Mouse (Mus musculus) left cerebral cortex, postnatal 25 days (tissue): Measurements from ENCODE around the gene Vmn1r21. TPM values are rescaled to one million over a fixed set of nuclear protein-coding genes. Genes with fewer than 3 reads are reported as not detected.
A peak's percentile ranks its signal among the peaks of the same experiment; 100 is the strongest.
"Not testable (repeated sequence)": the region's sequence is repeated elsewhere in the genome, so short reads cannot be mapped to it uniquely, and the experiment has no call there.

ENCODE experiments used
- DNase-seq, 2 experiments: peaks; one replicate each; pipeline ENCODE4 v3.0.0; 2022; ENCODE audit warnings: low spot score in 2 of 2, mixed read lengths in 1 of 2
- intact Hi-C: fragments of 180-260 bp; cut with DNase I; formaldehyde crosslinking; loops from one replicate; pipeline ENCODE4 v1.15.1; 2025
- total RNA-seq, 2 experiments: library from RNA; stranded (reverse); gene quantifications; 2 replicates each; pipeline ENCODE4 v1.2.3; 2021

The Vmn1r21 gene
- not detected for total RNA-seq

DNA sequence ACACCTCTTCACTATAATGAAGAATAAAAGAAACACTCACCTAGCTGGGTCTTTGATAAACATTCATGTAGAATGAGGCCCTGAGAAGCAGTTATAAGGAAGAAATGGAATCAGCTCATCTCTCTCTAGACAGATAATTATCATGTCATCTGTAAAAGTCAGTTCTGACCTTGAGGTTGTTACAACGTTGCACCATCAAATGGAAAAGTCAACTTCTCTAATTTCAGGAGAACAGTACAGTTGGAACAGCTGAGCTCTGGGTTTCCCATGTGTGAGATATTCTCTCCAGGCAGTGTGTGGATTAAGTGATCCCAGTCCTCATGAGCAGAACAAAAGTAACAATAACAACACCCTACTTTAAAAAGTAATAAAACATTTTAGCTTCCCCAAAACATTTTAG is at the start of gene Vmn1r21:
Gene Vmn1r21, minus strand, starts transcription at position 58 of the 400 bp plus-strand sequence.
- intact Hi-C loops: no loop called here
- no peak for DNase-seq

DNA sequence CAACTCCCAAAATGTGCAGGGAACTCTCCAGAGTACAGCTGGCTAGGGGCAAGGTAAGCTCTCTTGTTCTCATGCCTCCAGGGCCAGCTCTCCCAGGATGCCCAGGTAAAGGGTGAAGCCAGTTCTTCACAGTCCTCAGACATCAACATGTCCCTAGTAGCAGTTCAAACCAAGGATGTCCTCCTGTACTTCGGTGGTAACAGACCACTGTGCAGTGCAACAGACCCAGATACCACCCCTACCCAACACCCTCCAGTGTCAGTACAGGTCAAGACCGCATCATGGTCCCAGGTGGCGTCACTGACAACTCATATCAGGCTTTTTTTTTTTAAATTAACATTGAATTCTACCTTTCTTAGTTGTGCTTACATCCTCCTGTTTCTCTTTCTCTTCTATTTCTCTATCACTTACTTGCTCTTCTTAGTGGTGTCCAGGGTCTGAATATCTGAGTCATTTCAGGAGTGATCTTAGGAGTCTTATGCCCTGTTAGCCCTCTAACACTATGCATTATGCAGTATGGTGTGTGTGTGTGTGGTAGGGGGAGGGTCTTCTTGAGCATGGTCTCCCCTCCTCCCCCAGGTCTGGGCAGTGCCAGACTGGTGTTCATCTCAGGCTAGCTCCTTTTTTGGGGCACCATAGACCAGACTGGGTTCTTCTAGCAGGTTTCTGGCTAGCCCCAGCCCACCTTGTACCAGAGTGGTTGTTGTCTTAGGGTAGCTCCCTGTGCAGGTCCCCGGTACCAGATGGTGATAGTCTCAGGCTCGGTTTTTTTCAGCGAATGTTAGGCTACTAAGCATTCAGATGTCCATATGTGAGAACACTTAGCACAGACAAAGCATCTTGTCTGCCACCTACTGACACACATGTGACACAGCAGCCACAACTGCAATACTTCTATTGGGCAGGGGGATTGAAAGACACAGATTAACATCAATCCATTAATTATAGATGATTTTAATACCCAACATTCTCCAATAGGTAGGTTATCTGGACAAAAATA is 9.2 kb upstream of the Vmn1r21 start:
- intact Hi-C loops: loop anchor here (1.0 to 10.0 kb wide), 2 partner anchors 116 to 425 kb away; no protein-coding TSS in a partner anchor
- DNase-seq: peak; percentile 26 to 62

DNA sequence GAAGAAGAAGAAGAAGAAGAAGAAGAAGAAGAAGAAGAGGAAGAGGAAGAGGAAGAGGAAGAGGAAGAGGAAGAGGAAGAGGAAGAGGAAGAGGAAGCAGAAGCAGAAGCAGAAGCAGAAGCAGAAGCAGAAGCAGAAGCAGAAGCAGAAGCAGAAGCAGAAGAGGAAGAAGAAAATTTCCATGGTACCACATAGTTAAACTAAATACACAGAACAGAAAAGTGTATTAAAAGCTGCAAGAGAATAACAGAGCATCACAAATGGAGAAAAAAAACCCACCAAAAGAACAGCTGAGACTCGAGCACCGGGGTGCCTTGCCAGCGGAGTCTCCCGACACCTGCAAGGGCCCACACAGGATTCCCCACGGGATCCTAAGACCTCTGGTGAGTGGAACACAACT is 1.0 kb upstream of the Vmn1r21 start:
- intact Hi-C loops: not testable (repeated sequence)

DNA sequence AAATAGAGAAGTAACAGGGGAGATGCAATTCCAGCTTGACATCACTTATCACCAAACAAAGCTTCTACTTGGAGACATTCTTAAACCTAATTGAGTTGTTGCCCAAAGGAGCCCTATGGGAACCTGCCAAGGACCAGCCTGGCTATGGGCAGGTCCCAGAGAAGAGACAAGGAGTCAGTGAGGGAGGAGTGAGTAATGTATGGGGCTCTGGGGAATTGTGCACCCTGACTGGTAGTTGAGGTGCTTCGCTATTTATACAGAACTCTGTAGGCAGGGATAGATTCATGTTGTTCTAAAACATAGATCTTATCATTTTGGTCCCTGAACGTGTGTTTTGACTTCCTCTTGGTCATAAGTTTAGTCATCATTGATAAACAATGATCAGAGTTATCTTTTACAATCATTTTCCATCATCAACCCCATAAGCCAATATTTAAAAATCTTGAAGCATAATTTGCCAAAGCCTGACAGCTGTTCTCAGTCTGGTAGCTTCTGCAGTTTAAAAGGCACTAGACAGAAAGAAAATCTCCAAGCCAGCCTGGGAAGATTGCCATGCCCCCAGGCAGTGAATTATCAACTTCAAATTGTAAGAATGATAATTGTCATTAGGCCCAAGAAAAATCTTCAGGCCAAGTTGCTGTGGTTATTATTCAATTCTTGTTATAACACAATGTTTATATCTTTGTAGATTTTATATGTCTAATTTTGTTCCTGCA is 10.3 kb downstream of the Vmn1r21 start:
- intact Hi-C loops: no loop called here
- DNase-seq: no peak

More for the DNA sequence above, 1.0 kb upstream of the Vmn1r21 start:
- not testable (repeated sequence) for DNase-seq

DNA sequence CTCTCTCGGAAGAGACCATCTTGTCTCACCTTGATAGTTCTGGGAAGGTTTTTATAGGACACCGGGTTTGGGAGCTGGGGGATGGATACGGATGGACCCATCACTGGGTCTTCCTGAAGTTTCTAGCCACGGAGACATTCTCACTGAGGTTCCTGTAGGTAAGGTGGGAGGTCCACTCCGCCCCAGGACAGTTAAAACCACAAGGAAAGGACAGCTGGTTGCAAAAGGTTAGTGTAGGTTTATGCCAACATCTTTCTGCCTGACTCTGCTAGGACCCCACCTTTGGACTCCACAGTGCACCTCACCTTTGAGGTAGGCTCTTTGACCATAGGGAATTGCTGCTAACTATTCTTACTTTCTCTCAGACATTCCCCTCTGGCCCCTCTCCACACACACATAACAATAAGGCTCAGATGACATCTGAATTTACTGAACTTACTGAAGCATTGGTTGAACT is 24.9 kb downstream of the Vmn1r21 start:
- intact Hi-C loops: loop anchor here (2.0 kb wide), 1 partner anchor 122 kb away; the partner anchor contains the start of gene Lancl2

DNA sequence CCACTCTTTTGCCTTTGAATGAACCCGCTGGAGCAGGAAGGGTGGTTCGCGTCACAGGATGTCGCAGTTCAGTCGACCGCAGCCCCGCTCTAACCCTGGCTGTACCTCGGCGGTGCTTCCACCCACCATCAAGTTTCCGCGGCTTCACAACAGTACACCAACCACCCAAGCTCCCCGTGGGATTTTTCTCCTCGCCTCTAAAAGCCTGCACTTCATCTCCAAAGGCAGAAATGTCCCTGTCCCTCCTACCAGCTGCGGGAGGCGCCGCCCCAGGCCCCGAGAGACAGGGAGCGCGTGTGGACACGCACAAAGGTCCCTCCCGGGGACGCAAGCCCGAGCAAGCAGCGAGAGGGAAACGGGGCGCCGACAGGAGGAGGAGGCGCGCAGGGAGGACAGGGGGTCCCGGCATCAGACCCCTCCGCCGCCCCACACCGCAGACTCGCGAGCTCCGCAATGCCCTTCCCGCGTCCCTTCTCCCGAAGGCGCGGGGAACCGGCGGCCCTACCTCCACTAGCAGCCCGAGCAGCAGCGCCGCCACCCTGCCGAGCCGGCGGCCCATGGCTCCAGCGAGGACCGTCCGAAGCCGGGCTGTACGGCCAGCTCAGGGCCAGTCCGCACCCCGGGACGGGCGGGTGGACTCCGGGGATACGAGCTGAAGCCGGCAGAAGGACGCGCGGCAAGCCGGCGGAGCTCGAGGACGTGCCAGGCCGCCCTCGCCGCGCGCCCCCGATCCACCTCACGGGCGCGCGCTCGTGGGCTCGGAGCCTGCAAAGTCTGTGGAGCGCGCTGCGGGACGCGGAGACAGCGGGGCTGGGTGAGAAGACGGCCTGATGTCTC is 25.5 kb downstream of the Vmn1r21 start, which contains the start of gene Vopp1:
Gene Vopp1, minus strand, starts transcription at position 738 of the 837 bp plus-strand sequence.
- intact Hi-C loops: loop anchor here (2.0 kb wide), 1 partner anchor 122 kb away; the partner anchor contains the start of gene Lancl2

More for the DNA sequence above, 24.9 kb downstream of the Vmn1r21 start:
- DNase-seq: no peak

DNA sequence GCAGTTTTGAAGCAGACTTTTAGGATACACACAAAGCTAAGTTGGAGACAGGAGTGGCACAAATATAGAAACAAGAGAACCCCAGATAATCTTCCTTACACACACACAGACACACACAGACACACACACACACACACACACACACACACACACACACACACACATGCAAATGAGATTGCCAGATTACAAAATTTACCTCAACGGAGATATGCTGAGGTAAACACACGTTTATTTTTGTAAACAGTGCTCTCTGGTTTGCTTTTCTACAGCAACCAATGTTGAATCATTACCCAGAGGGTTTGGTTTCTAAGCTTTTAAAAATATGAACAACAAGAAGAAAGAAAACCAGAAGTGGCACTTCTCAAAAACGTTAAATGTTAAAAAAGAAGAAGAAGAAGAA is 26.7 kb downstream of the Vmn1r21 start:
- no peak for DNase-seq
- intact Hi-C loops: no loop called here

More for the DNA sequence above, 25.5 kb downstream of the Vmn1r21 start, which contains the start of gene Vopp1:
- DNase-seq: peak; percentile 78 to 82

DNA sequence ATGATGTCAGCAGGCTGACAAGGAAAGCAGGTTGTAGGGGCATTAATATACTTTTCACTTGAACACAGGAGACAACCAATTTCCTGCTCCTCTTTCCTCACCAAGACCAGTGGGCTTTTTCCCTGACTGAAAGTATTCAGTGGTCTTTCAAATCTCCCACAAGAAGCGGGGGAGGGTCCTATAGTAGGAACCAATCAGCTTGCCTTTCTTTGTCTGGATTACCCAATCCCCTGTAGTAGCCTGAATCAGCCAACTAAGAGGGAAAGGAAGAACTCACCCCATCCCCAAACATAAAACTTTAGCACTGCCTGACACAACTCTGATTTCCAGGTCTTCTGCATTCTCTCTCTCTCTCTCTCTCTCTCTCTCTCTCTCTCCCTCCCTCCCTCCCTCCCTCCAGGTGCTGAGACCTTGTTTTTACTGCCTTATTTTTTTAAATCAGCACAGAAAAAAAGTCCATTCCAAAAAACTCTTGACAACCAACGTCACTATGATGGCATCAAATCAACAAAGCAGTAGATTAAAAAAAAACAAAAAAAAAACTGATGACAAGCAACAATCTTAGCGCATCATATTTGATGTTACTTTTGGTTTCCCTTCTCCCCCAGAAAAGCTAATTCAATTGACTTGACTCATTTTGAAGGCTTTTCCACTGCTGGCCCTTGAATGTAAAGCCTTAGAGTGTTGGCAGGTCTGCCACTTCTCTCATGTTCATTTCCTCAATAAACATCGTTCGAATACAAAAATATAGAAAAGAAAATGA is 27.3 kb downstream of the Vmn1r21 start:
- intact Hi-C loops: no loop called here
- no peak for DNase-seq

DNA sequence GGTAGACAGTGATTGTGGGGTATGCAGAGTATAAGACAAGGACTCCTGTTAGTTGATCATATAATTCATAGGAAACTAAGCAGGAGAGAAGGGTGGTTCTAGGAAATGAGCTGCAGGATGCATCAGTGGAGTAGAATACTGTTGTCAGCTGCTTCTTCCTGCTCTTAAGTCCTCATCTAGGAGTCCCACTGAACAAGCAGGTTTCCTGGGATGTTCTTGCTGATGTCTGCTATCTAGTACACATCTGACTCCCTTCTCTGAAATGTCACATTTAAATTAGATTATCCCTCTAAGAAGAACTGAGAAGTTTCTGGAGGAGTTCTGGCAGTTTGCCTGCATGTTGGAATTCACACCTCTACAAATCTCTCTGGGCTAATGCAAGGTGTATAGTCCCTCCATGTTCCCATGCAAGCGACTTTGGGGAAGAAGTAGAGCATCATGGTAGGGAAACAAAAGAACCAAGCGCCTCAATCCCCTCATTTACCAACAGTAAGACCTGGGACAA is 35.7 kb downstream of the Vmn1r21 start:
- intact Hi-C loops: no loop called here
- DNase-seq: peak; percentile 34 to 62

DNA sequence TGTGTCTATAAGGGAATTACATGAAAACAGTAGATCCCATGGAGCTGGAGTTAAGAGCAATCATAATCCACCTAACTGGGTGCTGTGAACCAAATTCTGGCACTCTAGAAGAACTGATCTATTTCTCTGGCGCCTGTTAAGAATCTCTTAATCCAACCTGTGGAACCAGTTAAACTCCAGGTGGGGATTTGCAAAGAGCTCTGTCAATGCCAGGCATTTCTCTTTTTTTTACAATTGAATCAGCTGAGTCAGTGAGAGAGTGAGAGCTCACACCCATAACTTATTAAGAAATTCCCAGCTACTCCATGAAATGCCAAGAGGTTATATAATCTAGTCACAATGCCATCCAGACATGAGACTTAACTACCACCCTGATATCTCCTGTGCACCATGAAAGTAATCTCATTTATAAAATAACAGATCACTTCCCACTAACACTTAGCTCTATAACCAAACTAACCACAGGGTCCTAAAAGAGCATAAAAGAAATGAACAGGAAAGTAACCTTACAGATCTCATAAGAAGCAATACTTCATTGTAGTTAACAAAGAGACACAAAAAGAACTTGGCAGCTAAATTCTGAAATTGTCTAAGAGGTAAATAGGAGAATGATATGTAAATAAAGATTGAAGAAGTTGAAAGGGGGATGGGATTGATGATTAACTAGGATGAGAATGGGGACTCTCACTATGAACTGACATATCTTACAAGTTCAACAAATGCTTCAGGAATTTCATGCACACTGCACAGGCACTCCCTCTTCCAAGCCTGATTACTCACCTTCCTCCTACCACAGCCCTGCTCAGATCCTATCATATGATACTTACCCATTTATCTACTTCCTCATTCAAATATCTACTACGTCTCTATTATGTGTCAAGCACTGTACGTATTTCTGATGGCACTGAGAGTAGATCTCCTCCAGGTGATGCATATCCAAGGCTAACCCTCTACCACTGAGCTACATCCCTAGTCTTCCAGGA is 38.1 kb downstream of the Vmn1r21 start:
- intact Hi-C loops: no loop called here
- DNase-seq: no peak

DNA sequence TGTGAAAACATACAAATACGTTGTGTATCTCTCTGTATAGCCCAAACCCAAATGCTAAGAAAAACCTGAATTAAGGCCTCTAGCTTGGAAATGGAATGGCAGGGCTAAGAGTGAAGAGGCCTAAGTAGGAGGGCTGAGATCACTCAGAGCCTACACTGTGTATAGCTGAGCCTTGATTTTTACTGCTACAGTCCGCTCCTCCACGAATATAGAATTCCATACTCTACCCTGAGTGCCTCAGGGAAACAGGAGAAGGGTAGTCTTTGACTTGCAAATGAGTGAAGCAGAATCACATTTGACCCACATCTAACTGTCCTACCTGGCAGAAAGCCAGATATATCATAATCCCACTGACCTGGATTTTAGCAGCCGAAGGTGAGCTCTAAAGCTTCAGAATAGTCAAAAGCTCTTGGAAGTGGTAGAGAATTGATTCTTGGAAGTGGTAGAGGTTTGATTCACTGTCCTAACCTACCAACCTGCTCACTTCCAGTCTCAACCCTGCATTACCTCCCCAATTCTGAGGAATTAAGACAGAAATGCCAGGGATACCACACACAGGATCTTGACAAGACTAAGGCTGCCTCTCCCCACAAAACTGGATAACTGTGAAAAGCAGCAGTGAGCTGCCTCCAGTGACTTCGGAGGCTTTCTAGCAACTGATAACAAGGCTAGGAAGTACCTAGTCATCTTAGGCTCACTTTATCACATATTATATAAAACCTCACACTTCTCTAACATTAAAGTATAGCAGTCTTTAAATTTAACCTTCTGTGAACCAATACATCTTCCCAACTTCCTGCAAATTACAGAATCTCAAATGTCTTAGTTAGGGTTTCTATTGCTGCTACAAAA is 44.7 kb downstream of the Vmn1r21 start:
- intact Hi-C loops: no loop called here
- no peak for DNase-seq

DNA sequence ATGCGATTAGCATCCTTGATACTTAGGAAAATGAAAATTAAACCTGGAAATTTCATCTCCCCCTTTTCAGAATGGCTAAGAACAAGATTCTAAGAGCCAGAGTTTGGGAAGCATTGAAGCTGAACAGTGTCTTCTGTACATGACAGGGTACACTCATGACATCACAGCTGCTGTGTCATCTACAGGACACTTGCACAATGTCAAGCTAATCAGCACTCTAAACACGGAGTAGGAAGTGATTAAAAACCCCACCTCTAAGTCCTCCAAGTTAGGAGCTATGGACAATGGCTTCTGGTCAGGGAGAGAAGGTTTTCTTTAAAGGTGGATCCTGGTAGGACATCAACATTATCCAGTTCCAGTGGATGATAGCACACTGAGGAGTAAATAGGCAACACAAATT is 47.0 kb downstream of the Vmn1r21 start:
- intact Hi-C loops: no loop called here
- no peak for DNase-seq

DNA sequence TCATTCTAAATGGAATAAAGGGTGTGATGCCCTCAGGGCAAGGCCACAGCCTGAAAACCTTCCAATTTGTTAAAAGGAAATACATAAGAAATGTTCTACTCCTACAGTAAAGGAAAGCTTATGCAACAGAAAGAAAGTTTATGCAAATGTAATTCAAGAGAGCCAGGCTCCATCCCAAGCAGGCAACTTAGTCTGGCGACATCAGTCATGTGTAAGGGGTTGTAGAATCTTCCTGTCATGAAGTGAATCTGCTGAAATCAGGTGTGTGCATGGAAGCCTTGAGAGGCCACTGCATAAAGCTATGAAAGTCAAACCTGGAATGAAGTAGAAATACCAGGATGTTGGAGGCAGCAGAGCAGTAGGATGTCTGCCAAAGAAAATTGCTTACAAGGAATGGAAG is 51.2 kb downstream of the Vmn1r21 start:
- intact Hi-C loops: no loop called here
- DNase-seq: peak in 1 of 2 experiments; percentile 75

DNA sequence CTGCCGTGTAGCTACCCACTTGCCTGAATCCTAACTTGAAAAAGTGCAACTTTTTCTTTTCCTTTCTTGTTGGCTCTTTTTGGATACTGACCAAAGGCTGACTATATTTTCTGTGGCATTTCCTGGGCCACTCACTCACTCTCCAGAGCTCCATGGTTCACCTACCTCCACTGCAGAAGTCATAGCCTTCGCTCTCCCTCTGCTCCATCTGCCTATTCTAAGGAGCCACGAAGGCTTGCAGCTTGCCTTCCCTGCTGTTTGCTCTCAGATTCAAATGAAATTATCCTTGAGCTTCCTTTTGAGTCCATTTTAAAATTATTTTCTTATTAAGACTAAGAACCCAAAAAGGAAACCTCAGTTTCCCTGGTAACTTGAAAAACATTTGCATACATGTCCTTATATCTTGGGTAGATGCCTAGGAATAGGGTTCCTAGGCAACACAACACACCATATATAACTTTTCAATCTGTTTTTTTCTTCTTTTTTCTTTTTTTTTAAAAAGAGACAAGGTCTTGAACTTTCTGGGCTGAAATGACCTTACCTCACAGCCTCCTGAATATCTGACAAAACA is 53.2 kb downstream of the Vmn1r21 start:
- peak in 1 of 2 experiments; percentile 34 for DNase-seq
- intact Hi-C loops: no loop called here

DNA sequence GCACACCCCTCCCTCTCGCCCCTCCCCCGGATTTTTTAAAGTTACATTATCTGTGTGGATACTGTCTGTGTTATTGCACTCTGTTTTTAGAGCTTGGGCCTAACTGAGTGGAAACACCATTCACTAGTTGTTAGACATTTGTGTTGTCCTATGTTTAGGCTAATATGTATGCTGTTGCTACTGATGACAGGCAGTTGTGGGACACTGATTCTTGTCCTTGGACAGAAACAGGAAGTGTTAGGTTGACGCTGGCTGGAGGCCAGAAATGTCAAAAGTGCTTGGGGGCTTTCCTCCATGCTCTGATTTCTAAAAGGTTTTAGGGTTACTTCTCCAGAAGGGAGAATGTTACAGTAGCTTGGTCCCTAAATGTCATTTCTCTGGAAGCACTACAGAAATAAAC is 54.3 kb downstream of the Vmn1r21 start:
- DNase-seq: no peak

More for the DNA sequence above, 54.3 kb downstream of the Vmn1r21 start:
- intact Hi-C loops: no loop called here
